Mouse (Mus musculus) embryonic facial prominence, embryonic 12.5 days (tissue): ENCODE measurements around the gene Mcl1. TPM values are rescaled to one million over a fixed set of nuclear protein-coding genes. Genes with fewer than 3 reads are reported as not detected.
"Not testable (repeated sequence)": the region's sequence is repeated elsewhere in the genome, so short reads cannot be mapped to it uniquely, and the experiment has no call there.

ENCODE experiments used
- ATAC-seq: fragments of 200-750 bp; cut with Nextera tagmentation; 2 replicates; pipeline ENCODE4 v1.8.0; 2017; ENCODE audit not compliant: insufficient number of reproducible peaks, insufficient read depth, low FRiP score, low TSS enrichment
- H3K27ac ChIP-seq: fragments of 300-500 bp; sonication (generic); 2 replicates; pipeline ENCODE4 v1.5.1; 2016; ENCODE audit warnings: mild to moderate bottlenecking
- H3K27me3 ChIP-seq: fragments of 300-500 bp; sonication (generic); 2 replicates; pipeline ENCODE4 v1.6.1; 2016; ENCODE audit warnings: mild to moderate bottlenecking, moderate library complexity
- H3K36me3 ChIP-seq: fragments of 300-500 bp; sonication (generic); 2 replicates; pipeline ENCODE4 v1.6.1; 2016; ENCODE audit warnings: mild to moderate bottlenecking
- H3K4me1 ChIP-seq: fragments of 300-500 bp; sonication (generic); 2 replicates; pipeline ENCODE4 v1.6.1; 2016
- H3K4me2 ChIP-seq: fragments of 300-500 bp; sonication (generic); replicated peaks from 2 replicates; pipeline ENCODE4 v1.6.1; 2016; ENCODE audit warnings: mild to moderate bottlenecking, moderate library complexity
- H3K4me3 ChIP-seq: fragments of 300-500 bp; sonication (generic); 2 replicates; pipeline ENCODE4 v1.5.1; 2016; ENCODE audit warnings: mild to moderate bottlenecking
- H3K9ac ChIP-seq: fragments of 300-500 bp; sonication (generic); 2 replicates; pipeline ENCODE4 v1.6.1; 2016; ENCODE audit warnings: mild to moderate bottlenecking, moderate library complexity
- H3K9me3 ChIP-seq: fragments of 300-500 bp; sonication (generic); 2 replicates; pipeline ENCODE4 v1.6.1; 2016; ENCODE audit warnings: mild to moderate bottlenecking, moderate library complexity
- whole genome bisulfite sequencing: fragments of 180-500 bp; shearing (Covaris S2); methylation state at CpG from one replicate; pipeline ENCODE4 v1.1.7; 2016; 5-methylcytosine and 5-hydroxymethylcytosine counted together
- polyA plus RNA-seq: library from polyadenylated mRNA; unstranded; fragments of >200 nt; fragmentation: Nextera tagmentation; extraction: Ambion mirVana; gene quantifications from 2 replicates; pipeline ENCODE4 v1.2.1, GENCODE M21; 2016

Mcl1 gene
- polyA plus RNA-seq, 1 experiment from 2014 or later = 74.0 TPM

DNA sequence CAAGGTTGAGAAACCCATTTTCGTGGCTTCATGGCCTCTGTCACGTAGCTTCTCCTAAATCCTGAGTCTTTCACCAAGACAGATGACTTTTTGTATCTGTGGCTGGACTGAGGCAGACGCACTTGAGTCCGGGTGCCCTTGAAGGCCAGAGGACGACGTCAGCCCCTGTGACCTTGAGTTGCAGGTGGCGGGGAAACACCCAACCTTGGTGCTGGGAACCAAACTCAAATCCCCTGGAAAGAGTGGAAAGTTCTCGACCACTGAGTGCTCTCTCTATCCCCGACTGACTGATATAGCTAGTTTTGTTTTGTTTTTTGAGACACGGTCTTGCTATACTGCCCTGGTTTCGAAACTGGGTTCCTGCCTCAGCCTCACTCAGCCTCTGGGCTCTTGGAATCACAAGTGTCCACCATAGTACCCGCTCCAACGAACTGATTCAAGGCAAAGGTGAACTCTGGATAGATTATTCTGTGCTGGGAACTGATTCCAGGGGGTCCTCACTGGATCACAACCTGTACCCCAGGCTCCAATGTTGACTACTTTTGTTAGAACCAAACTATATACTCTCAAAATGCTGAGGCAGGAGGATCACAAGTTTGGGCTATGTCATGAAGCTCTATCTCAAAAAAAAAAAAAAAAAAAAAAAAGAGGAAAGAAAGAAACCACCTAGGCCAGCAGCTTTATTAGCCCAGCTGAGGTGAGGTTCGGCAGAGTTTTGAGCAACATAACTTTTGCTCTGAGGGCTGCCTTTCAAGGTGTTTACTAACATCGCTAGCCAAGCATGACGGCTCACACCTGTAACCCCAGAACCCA, 7.0 kb upstream of the Mcl1 start:
- ATAC-seq = no peak
- WGBS = 82% methylated on average over 16 of the region's 16 CpGs
- no peak overlapping the region for H3K9ac ChIP-seq
- no peak overlapping the region for H3K4me2 ChIP-seq
- no peaks in the 10 kb centered on the region for H3K9me3 ChIP-seq
- H3K27me3 ChIP-seq = no peaks in the 10 kb centered on the region
- peaks cover 18% of the 10 kb centered on the region for H3K4me1 ChIP-seq
- no peaks in the 10 kb centered on the region for H3K36me3 ChIP-seq
- no peak overlapping the region for H3K4me3 ChIP-seq
- no peak overlapping the region for H3K27ac ChIP-seq

DNA sequence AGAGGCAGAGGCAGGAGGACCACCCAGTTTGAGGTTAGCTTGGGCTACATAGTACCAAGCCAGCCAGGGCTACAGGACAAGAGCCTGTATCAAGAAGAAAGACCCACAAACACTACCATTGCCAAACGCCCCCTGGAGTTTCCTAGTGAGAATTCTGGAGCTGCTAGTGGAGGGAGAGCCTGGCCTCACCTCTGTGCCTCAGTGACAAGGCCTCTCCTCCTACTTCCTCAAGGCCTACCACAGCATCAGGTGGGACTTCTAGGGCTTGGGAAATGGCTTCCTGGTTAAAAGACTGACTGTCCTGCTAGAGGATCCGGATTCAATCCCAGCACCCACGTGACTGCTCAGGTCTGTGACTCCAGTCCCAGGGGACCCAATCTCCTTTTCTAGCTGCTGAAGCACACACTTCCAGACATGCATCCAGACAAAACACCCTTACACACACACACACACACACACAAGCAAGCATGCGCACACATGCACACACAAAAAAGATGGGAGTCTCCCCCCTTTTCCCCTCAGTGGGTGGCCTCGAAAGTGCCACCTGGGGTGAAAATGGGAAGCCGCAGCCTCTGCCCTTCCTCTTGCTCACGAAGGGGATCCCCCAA, 6.3 kb upstream of the Mcl1 start:
- H3K4me2 ChIP-seq = no peak overlapping the region
- no peak overlapping the region for H3K9ac ChIP-seq
- no peaks in the 10 kb centered on the region for H3K36me3 ChIP-seq
- H3K4me3 ChIP-seq = no peak overlapping the region
- H3K27ac ChIP-seq = no peak overlapping the region
- H3K9me3 ChIP-seq = no peaks in the 10 kb centered on the region
- ATAC-seq = no peak
- H3K27me3 ChIP-seq = no peaks in the 10 kb centered on the region
- H3K4me1 ChIP-seq = peaks cover 18% of the 10 kb centered on the region
- 53% methylated on average over 7 of the region's 7 CpGs for WGBS

- H3K27ac ChIP-seq = no peak overlapping the region
- WGBS = 12% methylated on average over 6 of the region's 6 CpGs
These were observed 5.7 kb upstream of the Mcl1 start for GRCm38 (mm10) chr3:95652871-95653270.

GRCm38 (mm10) chr3:95653473-95654034, 5.0 kb upstream of the Mcl1 start:
- Histone ChIP-seq H3K9ac (no peak overlapping the region), H3K9me3 (no peaks in the 10 kb centered on the region), H3K4me1 (peaks cover 18% of the 10 kb centered on the region), H3K27ac (peak overlapping the region; percentile 57; the same call in 1 of the 2 replicates), H3K4me2 (no peak overlapping the region), H3K36me3 (no peaks in the 10 kb centered on the region), H3K27me3 (no peaks in the 10 kb centered on the region), H3K4me3 (no peak overlapping the region)
- WGBS = 10% methylated on average over 11 of the region's 11 CpGs
- no peak for ATAC-seq

More at GRCm38 (mm10) chr3:95652871-95653270, 5.7 kb upstream of the Mcl1 start:
- H3K9ac ChIP-seq = no peak overlapping the region
- H3K4me2 ChIP-seq = no peak overlapping the region
- H3K4me3 ChIP-seq = no peak overlapping the region
- H3K4me1 ChIP-seq = peaks cover 18% of the 10 kb centered on the region
- no peaks in the 10 kb centered on the region for H3K9me3 ChIP-seq
- no peaks in the 10 kb centered on the region for H3K27me3 ChIP-seq
- H3K36me3 ChIP-seq = no peaks in the 10 kb centered on the region
- ATAC-seq = no peak

GRCm38 (mm10) chr3:95654371-95654770, 4.2 kb upstream of the Mcl1 start:
- peaks cover 18% of the 10 kb centered on the region for H3K4me1 ChIP-seq
- not testable (repeated sequence) for H3K27ac ChIP-seq, ATAC-seq, H3K27me3 ChIP-seq, H3K9me3 ChIP-seq, H3K4me2 ChIP-seq, H3K4me3 ChIP-seq, H3K9ac ChIP-seq, H3K36me3 ChIP-seq
- WGBS = 79% methylated on average over 3 of the region's 3 CpGs

- Histone ChIP-seq H3K27me3 (no peaks in the 10 kb centered on the region), H3K4me3 (no peak overlapping the region), H3K9me3 (no peaks in the 10 kb centered on the region), H3K27ac (no peak overlapping the region), H3K4me2 (no peak overlapping the region), H3K4me1 (peaks cover 20% of the 10 kb centered on the region), H3K9ac (no peak overlapping the region), H3K36me3 (no peaks in the 10 kb centered on the region)
- 90% methylated on average over 5 of the region's 5 CpGs for WGBS
- ATAC-seq = no peak
These were observed 3.2 kb upstream of the Mcl1 start for GRCm38 (mm10) chr3:95655437-95655836.

- H3K4me3 ChIP-seq = no peak overlapping the region
- no peak overlapping the region for H3K4me2 ChIP-seq
- no peak overlapping the region for H3K27ac ChIP-seq
- no peak for ATAC-seq
- no peak overlapping the region for H3K9ac ChIP-seq
- H3K36me3 ChIP-seq = peaks cover 11% of the 10 kb centered on the region
- peaks cover 35% of the 10 kb centered on the region for H3K4me1 ChIP-seq
- 92% methylated on average over 3 of the region's 3 CpGs for WGBS
- H3K9me3 ChIP-seq = no peaks in the 10 kb centered on the region
- no peaks in the 10 kb centered on the region for H3K27me3 ChIP-seq
These were observed 1.5 kb upstream of the Mcl1 start for GRCm38 (mm10) chr3:95657108-95657507.

DNA sequence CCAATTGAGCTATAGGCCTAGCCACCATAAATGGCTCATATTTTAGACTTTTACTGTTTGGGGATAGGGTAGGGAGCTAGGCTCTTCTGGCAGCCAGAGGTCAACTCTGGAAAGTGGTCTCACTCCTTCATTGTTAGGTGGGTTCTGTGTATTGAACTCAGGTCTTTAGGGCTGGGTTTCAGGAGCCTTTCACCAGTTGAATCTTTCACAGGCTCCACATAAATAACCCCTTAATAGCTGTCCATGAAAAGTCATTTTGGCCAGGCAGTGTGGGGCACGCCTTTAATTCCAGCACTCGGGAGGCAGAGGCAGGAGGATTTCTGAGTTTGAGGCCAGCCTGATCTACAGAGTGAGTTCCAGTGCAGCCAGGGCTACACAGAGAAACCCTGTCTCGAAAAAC, 877 bp upstream of the Mcl1 start:
- Histone ChIP-seq H3K4me3 (peak overlapping the region; percentile 95), H3K9ac (peak overlapping the region; percentile 100; the same call in 1 of the 2 replicates), H3K27me3 (no peaks in the 10 kb centered on the region), H3K9me3 (no peaks in the 10 kb centered on the region), H3K4me2 (peak overlapping the region; percentile 88), H3K4me1 (peaks cover 34% of the 10 kb centered on the region), H3K36me3 (peaks cover 14% of the 10 kb centered on the region), H3K27ac (no peak overlapping the region; the same call in 1 of the 2 replicates)
- ATAC-seq = no peak
- WGBS = 89% methylated on average over 3 of the region's 3 CpGs

DNA sequence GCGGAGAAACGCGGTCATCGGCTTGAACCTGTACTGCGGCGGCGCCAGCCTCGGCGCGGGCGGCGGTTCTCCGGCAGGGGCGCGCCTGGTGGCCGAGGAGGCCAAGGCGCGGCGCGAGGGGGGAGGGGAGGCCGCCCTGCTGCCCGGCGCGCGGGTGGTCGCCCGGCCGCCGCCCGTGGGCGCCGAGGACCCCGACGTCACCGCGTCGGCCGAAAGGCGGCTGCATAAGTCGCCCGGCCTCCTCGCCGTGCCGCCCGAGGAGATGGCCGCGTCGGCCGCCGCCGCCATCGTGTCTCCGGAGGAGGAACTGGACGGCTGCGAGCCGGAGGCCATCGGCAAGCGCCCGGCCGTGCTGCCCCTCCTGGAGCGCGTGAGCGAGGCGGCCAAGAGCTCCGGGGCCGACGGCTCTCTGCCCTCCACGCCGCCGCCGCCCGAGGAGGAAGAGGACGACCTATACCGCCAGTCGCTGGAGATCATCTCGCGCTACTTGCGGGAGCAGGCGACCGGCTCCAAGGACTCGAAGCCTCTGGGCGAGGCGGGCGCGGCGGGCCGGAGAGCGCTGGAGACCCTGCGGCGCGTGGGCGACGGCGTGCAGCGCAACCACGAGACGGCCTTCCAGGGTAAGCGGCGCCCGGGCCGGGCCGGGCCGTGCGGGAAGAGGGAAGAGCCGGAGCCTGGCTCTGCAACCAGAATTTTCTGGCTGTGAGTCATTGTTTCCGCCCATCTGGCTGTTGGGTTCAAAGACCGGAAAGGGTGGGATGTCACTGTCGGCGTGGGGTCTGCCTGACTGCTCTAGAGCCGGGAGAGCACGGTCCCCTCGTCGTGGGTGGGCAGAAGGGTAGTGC, 502 bp downstream of the Mcl1 start:
- peaks cover 28% of the 10 kb centered on the region for H3K4me1 ChIP-seq
- H3K4me3 ChIP-seq = peak overlapping the region; percentile 95
- H3K4me2 ChIP-seq = peak overlapping the region; percentile 88
- peak overlapping the region; percentile 100 for H3K9ac ChIP-seq
- no peaks in the 10 kb centered on the region for H3K9me3 ChIP-seq
- peaks cover 28% of the 10 kb centered on the region for H3K36me3 ChIP-seq
- no peaks in the 10 kb centered on the region for H3K27me3 ChIP-seq
- H3K27ac ChIP-seq = peak overlapping the region; percentile 99
- ATAC-seq = peak; percentile 38
- WGBS = under 1% methylated on average over 92 of the region's 113 CpGs

DNA sequence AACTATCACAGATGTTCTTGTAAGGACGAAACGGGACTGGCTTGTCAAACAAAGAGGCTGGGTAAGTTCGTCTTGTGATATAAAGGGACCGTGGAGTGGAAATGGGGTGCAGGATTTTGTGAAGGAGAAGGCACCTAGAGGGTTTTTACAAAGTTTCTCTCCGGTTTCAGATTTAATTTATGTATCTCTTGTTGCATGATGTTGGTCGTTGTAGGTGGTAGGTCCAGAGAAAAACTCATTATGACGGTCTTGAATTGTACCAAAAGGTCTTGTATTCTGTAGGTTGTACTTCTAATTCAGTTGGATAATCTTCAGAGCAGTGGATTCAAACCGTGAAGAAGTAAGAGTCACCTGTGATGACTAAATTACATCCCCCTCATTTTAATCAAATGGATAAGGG, 1.4 kb downstream of the Mcl1 start:
- Histone ChIP-seq H3K36me3 (peaks cover 35% of the 10 kb centered on the region), H3K9me3 (no peaks in the 10 kb centered on the region), H3K27me3 (no peaks in the 10 kb centered on the region), H3K4me3 (peak overlapping the region; percentile 95), H3K9ac (peak overlapping the region; percentile 100), H3K4me2 (peak overlapping the region; percentile 88), H3K27ac (peak overlapping the region; percentile 99), H3K4me1 (peaks cover 30% of the 10 kb centered on the region)
- WGBS = 3% methylated on average over 8 of the region's 8 CpGs
- ATAC-seq = no peak

DNA sequence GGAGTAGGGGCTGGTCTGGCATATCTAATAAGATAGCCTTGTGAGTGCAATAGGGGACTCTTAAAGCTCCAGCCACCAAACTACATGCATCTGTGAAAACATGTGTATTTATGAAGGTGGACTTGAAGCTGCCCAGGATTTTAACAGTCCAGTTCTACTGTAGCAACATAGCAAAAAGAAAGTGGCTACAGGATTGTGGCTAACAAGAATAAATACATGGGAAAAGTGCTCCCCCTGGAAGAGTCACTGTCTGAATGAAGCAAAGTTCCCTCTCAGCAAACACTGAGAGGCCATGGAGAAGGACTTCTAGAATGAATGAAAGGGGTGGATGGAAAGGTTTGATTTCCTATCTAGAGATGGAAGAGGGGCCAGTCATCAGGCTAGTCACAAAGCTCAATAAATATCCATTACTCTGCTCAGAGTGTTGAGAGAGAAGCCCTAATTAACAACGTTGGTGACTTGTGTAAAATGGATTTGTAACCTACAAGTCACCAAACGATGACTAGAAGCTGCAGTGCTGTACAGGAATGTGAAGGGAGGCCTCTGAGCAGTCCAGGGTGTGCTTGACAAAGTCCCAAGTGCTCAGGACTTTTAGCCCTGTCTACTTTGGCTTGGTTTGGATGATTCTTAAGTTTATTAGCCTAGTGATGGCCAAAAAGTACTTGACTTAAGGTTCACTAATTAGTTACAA, 2.3 kb downstream of the Mcl1 start:
- Histone ChIP-seq H3K4me1 (peaks cover 34% of the 10 kb centered on the region), H3K36me3 (peaks cover 42% of the 10 kb centered on the region), H3K27me3 (no peaks in the 10 kb centered on the region), H3K27ac (no peak overlapping the region), H3K9me3 (no peaks in the 10 kb centered on the region), H3K9ac (peak overlapping the region; percentile 100), H3K4me3 (peak overlapping the region; percentile 95), H3K4me2 (peak overlapping the region; percentile 88)
- no peak for ATAC-seq
- WGBS = 46% methylated on average over 2 of the region's 2 CpGs
